Mouse (Mus musculus) liver, postnatal 0 days (tissue): ENCODE results near the gene Srsf12. TPM values are rescaled to one million over a fixed set of nuclear protein-coding genes. Genes with fewer than 3 reads are reported as not detected.
A peak's percentile ranks its signal among the peaks of the same experiment; 100 is the strongest.

ENCODE experiments used
- ATAC-seq: fragments of 200-750 bp; cut with Nextera tagmentation; 2 replicates; pipeline ENCODE4 v1.8.0; 2017; ENCODE audit warnings: mild to moderate bottlenecking, moderate library complexity
- DNase-seq: peaks from one replicate; pipeline ENCODE4 v3.0.0-alpha.2; 2016
- H3K27ac ChIP-seq: fragments of 300-500 bp; sonication (generic); 2 replicates; pipeline ENCODE4 v1.5.1; 2014; ENCODE audit warnings: antibody characterized with exemption, moderate library complexity, mild to moderate bottlenecking, low read depth
- H3K27me3 ChIP-seq: fragments of 300-500 bp; sonication (generic); 2 replicates; pipeline ENCODE4 v1.6.1; 2014; ENCODE audit warnings: low read length, control low read depth, mixed read lengths; ENCODE audit not compliant: insufficient read depth
- H3K36me3 ChIP-seq: fragments of 300-500 bp; sonication (generic); replicated peaks from 2 replicates; pipeline ENCODE4 v1.6.1; 2014; ENCODE audit warnings: mild to moderate bottlenecking, control low read depth, low read length, moderate library complexity, mixed read lengths; ENCODE audit not compliant: insufficient read depth
- H3K4me1 ChIP-seq: fragments of 300-500 bp; sonication (generic); 2 replicates; pipeline ENCODE4 v1.6.1; 2014; ENCODE audit warnings: antibody characterized with exemption, mild to moderate bottlenecking, control low read depth; ENCODE audit not compliant: insufficient read depth
- H3K4me2 ChIP-seq: fragments of 300-500 bp; sonication (generic); 2 replicates; pipeline ENCODE4 v1.6.1; 2014; ENCODE audit warnings: low read depth, mild to moderate bottlenecking, low read length, moderate library complexity, mixed read lengths
- H3K4me3 ChIP-seq: fragments of 300-500 bp; sonication (generic); 2 replicates; pipeline ENCODE4 v1.5.1; 2014; ENCODE audit warnings: low read depth, low read length
- H3K9ac ChIP-seq: fragments of 300-500 bp; sonication (generic); replicated peaks from 2 replicates; pipeline ENCODE4 v1.6.1; 2014; ENCODE audit warnings: mild to moderate bottlenecking, moderate library complexity
- H3K9me3 ChIP-seq: fragments of 300-500 bp; sonication (generic); 2 replicates; pipeline ENCODE4 v1.6.1; 2016; ENCODE audit warnings: mild to moderate bottlenecking, control low read depth, low read length, mixed read lengths
- CTCF ChIP-seq: sonication (generic); IDR thresholded peaks from 2 replicates; pipeline ENCODE4 v1.5.1; 2016; ENCODE audit warnings: antibody characterized with exemption, low read depth
- EP300 ChIP-seq: IDR thresholded peaks from 2 replicates; pipeline ENCODE4 v1.6.1; 2016; ENCODE audit warnings: antibody characterized with exemption, low read depth, mild to moderate bottlenecking
- WGBS: fragments of 180-500 bp; shearing (Covaris S2); extraction: QIAGEN DNeasy Blood & Tissue Kit; methylation state at CpG from one replicate; pipeline ENCODE4 v1.1.7; 2014; ENCODE audit not compliant: insufficient replicate concordance; 5-methylcytosine and 5-hydroxymethylcytosine counted together
- polyA plus RNA-seq: library from polyadenylated mRNA; unstranded; fragments of >200 nt; fragmentation: Nextera tagmentation; extraction: Ambion mirVana; gene quantifications from 2 replicates; pipeline ENCODE4 v1.2.1, GENCODE M21; 2015

Gene Srsf12
- polyA plus RNA-seq, 1 experiment from 2014 or later = 0.08 TPM

DNA sequence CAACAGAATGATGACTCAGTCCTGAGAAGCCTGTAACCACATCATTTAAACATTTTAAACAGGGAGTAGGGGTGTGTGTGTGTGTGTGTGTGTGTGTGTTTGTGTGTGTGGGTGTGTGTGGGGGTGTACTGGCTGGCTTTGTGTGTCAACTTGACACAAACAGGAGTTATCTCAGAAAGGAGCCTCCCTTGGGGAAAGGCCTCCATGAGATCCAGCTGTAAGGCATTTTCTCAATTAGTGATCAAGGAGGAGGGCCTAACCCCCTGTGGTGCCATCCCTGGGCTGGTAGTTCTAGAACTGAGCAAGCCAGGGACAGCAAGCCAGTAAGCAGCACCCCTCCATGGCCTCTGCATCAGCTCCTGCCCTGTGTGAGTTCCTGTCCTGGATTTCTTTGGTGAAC lies 51.5 kb downstream of the Srsf12 start:
- H3K27ac ChIP-seq = peak overlapping the region; percentile 79
- peaks cover 16% of the 10 kb centered on the region for H3K4me1 ChIP-seq
- H3K27me3 ChIP-seq = no peaks in the 10 kb centered on the region
- H3K9ac ChIP-seq = no peak overlapping the region
- H3K9me3 ChIP-seq = no peaks in the 10 kb centered on the region
- no peaks in the 10 kb centered on the region for H3K36me3 ChIP-seq
- H3K4me3 ChIP-seq = no peak overlapping the region
- ATAC-seq = no peak
- no peak for DNase-seq
- H3K4me2 ChIP-seq = no peak overlapping the region
- TF ChIP-seq CTCF = no peak

DNA sequence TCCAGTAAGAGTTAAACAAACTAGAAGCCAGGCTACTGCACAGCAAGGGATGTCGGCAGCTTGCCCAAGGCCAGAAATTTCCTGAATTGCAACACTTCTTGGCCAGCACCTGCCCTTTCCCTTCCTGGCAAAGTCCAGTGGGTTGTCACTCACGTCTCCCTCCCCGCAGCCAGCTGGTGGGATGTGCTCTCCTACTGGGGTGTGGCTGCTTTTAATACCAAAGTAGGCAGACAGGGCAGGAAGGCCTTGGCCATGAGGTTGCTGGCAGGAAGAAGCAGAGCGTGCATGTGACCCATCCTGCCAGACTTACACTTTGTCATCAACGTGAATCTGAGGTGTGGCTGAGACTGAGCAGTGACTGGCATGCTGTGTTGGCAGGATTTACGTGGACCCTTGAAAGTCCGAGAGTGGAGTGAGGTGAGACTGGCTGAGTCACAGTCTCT lies 52.5 kb downstream of the Srsf12 start:
- Histone ChIP-seq H3K9me3 (no peaks in the 10 kb centered on the region), H3K27ac (peak overlapping the region; percentile 79), H3K9ac (no peak overlapping the region), H3K36me3 (no peaks in the 10 kb centered on the region), H3K4me1 (peaks cover 16% of the 10 kb centered on the region), H3K4me2 (no peak overlapping the region), H3K27me3 (no peaks in the 10 kb centered on the region), H3K4me3 (no peak overlapping the region)
- TF ChIP-seq EP300 = peak; percentile 85
- TF ChIP-seq CTCF = no peak
- WGBS = 21% methylated on average over 7 of the region's 7 CpGs
- DNase-seq (peak; percentile 86), ATAC-seq (peak; percentile 89)

GRCm38 (mm10) chr4:33262897-33263296 lies 54.1 kb downstream of the Srsf12 start:
- no peaks in the 10 kb centered on the region for H3K9me3 ChIP-seq
- no peak for TF ChIP-seq EP300
- TF ChIP-seq CTCF = no peak
- no peak for DNase-seq
- no peak overlapping the region for H3K4me3 ChIP-seq
- 76% methylated on average over 1 of the region's 1 CpGs for WGBS
- no peak overlapping the region for H3K4me2 ChIP-seq
- peaks cover 16% of the 10 kb centered on the region for H3K4me1 ChIP-seq
- H3K9ac ChIP-seq = no peak overlapping the region
- H3K36me3 ChIP-seq = no peaks in the 10 kb centered on the region
- no peaks in the 10 kb centered on the region for H3K27me3 ChIP-seq
- H3K27ac ChIP-seq = no peak overlapping the region
- ATAC-seq = no peak

DNA sequence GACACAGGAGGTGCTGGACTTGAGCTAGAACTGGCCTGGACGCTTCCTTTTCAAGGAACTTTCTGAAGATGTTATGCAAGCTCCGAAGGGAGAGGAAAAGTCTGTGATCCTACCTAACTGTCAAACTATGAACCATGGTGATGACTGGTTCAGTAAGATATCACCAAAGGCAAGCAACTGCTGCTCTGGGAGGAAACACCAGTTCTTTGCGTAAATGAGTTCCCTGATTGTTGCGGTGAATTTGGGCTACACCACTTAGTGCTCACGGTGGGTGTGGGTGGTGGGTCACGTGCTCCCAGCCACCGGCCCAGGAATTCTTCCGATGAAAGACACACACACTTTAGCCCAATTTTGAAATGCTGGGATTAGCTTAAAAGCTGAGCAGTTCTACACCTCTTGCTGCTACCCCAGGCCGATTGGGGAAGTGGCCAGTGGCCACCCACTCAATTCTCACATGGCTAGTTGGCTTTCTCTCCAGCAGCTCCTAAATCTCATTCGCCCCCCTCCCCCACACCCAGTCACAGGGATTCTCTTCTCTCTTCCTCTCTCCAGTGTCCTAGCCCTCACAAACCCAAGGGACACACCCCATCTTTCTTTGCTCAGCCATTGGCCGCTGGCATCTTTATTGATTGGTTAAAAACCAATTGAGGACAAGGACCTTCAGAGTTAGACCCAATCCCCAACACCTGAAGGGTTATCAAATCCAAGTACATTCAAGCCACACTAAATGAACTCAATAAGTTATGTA lies 56.4 kb downstream of the Srsf12 start:
- no peak overlapping the region for H3K4me3 ChIP-seq
- no peaks in the 10 kb centered on the region for H3K36me3 ChIP-seq
- H3K27me3 ChIP-seq = no peaks in the 10 kb centered on the region
- ATAC-seq = no peak
- 65% methylated on average over 11 of the region's 11 CpGs for WGBS
- no peak for TF ChIP-seq CTCF
- TF ChIP-seq EP300 = no peak
- H3K27ac ChIP-seq = no peak overlapping the region
- peaks cover 7% of the 10 kb centered on the region; the same call in 1 of the 2 replicates for H3K4me1 ChIP-seq
- no peak for DNase-seq
- H3K9me3 ChIP-seq = no peaks in the 10 kb centered on the region
- H3K9ac ChIP-seq = no peak overlapping the region
- no peak overlapping the region for H3K4me2 ChIP-seq

DNA sequence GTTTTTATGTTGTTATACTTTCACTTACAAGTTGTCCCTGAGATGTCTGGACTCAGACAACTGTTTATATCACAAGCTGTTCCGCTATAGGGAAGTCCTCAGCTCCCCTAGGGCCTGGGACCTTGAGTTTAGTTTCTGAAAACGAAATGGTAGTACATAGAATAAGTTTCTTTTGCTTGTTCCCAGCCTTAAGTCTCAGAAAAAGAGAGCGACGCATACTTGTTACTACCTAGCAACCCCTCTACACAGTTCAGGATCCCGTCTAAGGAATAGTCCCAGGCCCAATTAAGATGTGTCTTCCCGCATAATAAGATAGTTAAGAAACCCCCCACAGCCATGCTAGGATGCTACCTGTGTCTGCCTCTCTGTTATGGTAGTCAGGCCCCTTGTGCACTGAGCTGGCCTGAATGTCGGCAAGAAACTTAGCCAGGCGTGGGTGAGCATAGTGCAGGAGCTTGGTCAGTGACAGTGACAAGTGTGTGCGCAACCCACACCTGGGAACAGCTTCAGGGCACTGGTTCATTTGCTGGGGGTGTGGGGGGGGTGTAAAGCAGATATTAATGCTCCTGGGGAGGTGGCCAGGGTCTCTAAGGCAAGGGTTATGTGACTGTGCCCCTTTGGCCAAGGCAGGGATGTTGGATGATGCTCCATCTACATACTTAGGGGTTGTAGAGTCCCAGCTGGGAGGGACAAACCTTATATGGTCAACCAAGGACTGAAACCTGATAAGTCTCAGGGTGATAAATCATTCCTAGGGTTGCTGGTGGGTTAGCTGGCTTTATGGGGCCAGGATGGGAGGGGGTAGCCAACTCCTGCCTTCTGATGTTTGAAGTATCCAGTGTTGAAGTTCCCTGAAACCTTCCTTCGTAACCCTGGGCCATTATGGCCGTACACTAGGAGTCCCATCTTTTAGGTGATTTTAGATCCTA lies 61.9 kb downstream of the Srsf12 start:
- ATAC-seq (no peak), DNase-seq (no peak)
- H3K4me2 ChIP-seq = no peak overlapping the region
- H3K9ac ChIP-seq = no peak overlapping the region
- no peak overlapping the region for H3K27ac ChIP-seq
- H3K4me3 ChIP-seq = no peak overlapping the region
- no peaks in the 10 kb centered on the region for H3K9me3 ChIP-seq
- H3K36me3 ChIP-seq = no peaks in the 10 kb centered on the region
- 82% methylated on average over 11 of the region's 11 CpGs for WGBS
- no peaks in the 10 kb centered on the region for H3K4me1 ChIP-seq
- H3K27me3 ChIP-seq = no peaks in the 10 kb centered on the region
- TF ChIP-seq EP300 = no peak
- TF ChIP-seq CTCF = no peak

DNA sequence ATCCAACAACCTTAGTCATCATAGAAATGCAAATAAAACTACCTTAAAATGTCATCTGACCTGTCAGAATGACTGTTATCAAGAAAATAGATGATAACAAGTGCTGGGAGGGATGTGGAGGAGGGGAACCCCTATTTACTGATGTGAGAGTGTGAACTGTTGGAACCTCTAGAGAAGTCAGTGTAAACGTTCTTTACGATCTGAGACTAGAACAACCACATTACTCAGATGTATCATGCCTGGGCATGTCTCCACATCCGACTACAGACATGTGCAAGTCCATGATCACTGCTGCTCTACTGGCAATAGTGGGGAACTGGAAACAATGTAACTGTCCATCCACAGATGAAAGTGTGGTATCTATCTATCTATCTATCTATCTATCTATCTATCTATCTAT lies 64.6 kb downstream of the Srsf12 start:
- DNase-seq (no peak), ATAC-seq (no peak)
- Histone ChIP-seq H3K27ac (no peak overlapping the region), H3K4me3 (no peak overlapping the region), H3K36me3 (no peaks in the 10 kb centered on the region), H3K4me1 (no peaks in the 10 kb centered on the region), H3K9ac (no peak overlapping the region), H3K4me2 (no peak overlapping the region), H3K9me3 (no peaks in the 10 kb centered on the region), H3K27me3 (no peaks in the 10 kb centered on the region)
- 51% methylated on average over 3 of the region's 3 CpGs for WGBS
- TF ChIP-seq CTCF (no peak), EP300 (no peak)
